Mouse (Mus musculus) urinary bladder, adult 2 months (tissue): ENCODE results near the gene Thbs3. TPM values are rescaled to one million over a fixed set of nuclear protein-coding genes. Genes with fewer than 3 reads are reported as not detected.
A peak's percentile ranks its signal among the peaks of the same experiment; 100 is the strongest.

Experiments used
- DNase-seq: peaks from one replicate; pipeline ENCODE4 v3.0.0; 2022; ENCODE audit warnings: low spot score
- polyA plus RNA-seq: library from polyadenylated mRNA; depleted of rRNA; stranded (reverse); fragments of >200 nt; gene quantifications from 2 replicates; pipeline ENCODE4 v1.2.3, GENCODE M21; 2012; rRNA removed

The Thbs3 gene
- polyA plus RNA-seq, 1 experiment, result 69.8 TPM

DNA sequence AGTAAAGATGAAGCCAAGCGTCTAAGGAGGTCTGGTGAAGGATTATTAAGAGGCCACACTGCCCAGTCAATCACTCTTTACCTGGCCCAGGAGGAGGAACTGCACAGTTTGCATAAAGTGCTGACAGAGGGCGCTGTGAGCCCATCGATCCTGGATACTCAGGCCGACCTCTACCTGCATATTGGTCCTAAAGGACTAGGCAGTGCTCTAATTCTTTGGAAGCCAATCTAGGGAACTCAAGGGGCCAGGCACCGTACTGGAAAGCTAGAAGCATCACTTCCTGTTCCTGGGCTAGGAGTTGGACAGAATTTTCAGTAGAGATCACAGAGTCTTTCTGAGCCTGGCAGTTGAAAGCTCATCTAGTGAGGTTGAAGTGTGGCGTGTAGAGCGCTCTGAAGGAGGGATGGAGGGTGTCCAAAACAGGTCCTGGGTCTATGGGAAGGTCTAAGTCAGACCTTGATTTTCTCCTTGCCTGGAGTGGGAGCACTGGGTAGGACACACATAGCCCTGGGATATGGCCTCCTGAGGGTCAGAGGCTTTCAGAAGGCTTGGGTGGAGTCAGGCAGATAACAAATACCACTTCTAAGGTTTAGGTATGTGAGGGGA lies 35.6 kb downstream of the Thbs3 start:
- no peak for DNase-seq

- DNase-seq, result no peak
Measured at GRCm38 (mm10) chr3:89251365-89251895, 36.5 kb downstream of the Thbs3 start.

DNA sequence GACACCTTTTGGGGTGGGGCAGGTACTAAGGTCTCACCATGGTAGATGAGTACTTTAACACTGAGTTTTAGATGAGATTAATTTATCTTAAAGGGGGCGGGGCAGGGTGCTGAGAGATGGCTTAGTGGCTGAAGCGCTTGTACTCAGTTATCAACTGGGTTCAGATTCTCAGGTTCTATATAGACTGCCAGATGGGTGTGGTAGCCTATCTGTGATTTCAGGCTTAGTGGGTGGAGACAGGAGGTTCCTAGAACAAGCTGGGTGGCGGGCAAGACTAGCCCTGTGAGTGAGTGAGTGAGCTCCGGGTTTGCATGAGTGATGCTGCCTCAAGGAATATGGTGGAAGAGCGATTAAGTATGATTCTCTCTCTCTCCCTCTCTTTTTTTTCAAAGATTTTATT lies 40.0 kb downstream of the Thbs3 start:
- DNase-seq, result no peak

DNA sequence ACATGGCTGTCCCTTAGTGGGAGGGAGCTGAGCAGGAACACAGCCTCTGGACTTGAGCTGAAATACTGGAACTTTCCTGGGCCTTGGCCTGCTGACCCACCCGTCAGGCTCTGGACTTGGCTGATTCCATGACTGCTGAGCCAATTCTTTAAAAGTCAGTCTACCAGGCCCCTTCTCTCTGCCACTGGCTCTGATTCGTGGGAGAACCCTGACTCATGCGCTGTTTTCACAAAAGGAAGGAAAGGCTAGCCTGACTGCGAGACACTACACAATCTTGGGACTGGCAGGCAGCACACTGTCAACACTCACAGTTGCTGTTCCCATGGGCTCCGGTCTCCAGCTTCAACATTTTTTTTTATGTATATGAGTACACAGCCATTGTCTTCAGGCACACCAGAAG lies 41.2 kb downstream of the Thbs3 start:
- no peak for DNase-seq

GRCm38 (mm10) chr3:89259076-89259475 lies 44.1 kb downstream of the Thbs3 start, which contains the start of gene Dpm3:
TSS of gene Dpm3 (plus strand) at chr3:89259358.
- no peak for DNase-seq

DNA sequence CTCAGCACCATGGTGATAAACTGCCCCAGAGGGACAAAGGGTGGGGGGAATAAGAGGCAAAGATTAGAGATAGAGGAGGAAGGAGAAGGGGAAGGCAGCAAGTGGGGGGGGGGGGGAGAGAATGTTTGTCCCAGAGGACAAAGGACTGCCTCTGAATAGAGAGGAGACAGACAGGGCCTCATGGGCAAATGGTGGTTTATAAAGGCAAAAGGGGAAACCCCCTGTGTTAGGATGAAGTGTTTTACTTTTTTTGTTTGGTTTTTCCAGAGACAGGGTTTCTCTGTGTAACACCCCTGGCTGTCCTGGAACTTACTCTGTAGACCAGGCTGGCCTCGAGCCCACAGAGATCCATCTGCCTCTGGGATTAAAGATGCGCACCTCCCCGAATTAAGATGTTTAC lies 45.2 kb downstream of the Thbs3 start:
- DNase-seq, result no peak

- DNase-seq, result no peak
Measured at GRCm38 (mm10) chr3:89262417-89262816, 47.4 kb downstream of the Thbs3 start.

GRCm38 (mm10) chr3:89266439-89266893 lies 51.5 kb downstream of the Thbs3 start:
- DNase-seq, result peak; percentile 62

DNA sequence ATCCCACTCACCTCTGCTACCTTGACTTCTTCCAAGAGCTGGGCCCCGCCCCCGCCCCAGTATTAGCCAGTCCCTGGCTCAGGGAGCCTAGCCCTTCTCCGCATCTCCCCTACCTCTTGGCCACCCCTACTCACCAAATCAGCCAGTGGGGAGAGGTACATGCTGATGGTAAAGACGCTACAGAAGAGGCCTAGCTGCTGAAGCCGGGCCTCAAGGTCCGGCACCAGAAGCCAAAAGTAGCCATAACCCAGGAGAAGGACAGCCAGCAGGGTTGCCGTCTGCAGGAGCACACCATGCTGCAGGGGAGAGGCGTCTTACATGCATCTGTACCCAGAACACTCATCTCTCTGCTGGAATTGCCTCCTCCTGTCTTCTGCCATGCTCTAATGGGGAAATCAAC lies 53.9 kb downstream of the Thbs3 start:
- no peak for DNase-seq

DNA sequence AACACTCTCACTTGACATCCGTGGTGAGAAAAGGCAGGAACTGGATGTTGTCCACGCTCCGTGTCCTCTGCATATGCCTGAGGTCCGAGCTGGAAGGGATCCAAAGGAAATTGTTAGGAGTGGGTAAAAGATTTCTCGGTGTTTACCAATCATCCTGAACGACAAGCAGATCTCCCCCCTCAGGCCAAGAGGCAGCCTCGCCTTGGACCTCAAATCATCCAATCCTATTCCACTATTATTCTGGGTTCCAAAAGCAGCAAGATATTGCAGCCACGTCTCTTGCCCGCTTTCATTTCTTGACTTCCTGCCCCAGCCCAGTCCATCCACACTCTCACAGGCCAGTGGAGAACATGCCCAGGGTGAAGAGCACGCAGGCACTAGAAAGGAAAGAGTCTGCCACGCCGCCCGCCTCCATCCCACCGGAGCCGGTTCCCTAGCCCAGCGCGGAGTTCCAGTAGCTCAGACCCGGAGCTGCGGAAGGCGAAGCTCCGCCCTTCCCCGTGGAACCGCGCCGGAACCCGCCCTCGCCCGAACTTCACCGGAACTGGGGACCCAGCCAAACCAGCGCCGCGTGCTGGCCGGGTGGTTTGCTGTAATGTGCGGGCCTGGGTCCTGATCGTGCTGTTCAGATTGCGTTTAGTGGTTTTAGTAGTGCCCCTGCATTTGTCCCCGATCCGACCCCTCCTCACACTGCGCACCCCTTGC lies 55.2 kb downstream of the Thbs3 start, which contains the start of gene Slc50a1:
Slc50a1 (minus strand) TSS at position 520 of the 705 bp plus-strand sequence.
- peak; percentile 72 for DNase-seq

- peak; percentile 42 for DNase-seq
Measured at GRCm38 (mm10) chr3:89270891-89271290, 55.9 kb downstream of the Thbs3 start.

DNA sequence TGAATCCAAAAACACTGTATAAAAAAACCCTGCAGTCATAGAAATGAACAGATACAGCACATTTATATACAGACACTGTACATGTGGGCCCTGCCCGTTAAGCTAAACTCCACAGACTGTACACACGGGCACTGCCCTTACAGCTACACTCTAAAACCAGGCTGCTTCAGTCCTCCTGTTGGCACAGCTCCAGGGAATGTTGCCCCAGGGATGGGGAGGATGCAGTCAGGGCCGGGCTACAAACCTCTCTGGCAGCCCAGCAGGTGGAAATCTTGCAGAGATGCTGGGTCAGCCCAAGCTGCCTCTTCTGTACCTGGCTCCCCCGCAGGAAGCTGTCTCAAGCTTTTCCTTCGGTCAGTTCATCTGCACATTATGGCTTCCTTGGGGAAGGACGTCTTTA lies 56.8 kb downstream of the Thbs3 start:
- DNase-seq, result no peak

DNA sequence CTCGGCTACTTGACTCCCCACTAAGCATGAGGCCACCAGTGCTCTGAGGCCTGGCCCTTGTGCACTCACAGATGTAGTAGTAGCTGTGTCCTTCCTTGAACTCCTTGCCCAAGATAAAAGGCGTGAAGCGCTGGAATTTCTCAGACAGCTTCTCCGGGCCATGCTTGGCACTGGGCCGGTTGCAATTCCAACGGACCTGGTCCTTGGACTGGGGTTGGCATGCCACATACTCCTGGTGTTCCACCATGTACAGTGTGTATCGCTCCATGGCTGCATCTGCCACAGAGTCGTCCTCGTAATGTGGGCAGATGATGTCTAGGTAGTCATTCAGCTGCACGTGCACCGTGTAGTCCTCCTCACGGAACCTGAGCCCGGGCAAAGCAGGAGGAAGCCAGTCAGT lies 61.1 kb downstream of the Thbs3 start:
- DNase-seq, result no peak

Other genes with a start within 250 kb of the Thbs3 start
- gene Rusc1, start 121.9 kb upstream of the Thbs3 start, polyA plus RNA-seq, result 45.9 and 51.5 TPM in 2 replicates
- gene Gm43738, start 114.1 kb upstream of the Thbs3 start, polyA plus RNA-seq, result not detected in 2 replicates
- 83.1 and 101 TPM in 2 replicates for gene Fdps, start 113.2 kb upstream of the Thbs3 start, polyA plus RNA-seq
- not detected in 2 replicates for gene Pklr, start 79.0 kb upstream of the Thbs3 start, polyA plus RNA-seq
- gene Hcn3, start 55.0 kb upstream of the Thbs3 start, polyA plus RNA-seq, result 0.44 and 0.49 TPM in 2 replicates
- gene Clk2, start 50.4 kb upstream of the Thbs3 start, polyA plus RNA-seq, result 73.9 and 89.8 TPM in 2 replicates
- gene Scamp3, start 37.7 kb upstream of the Thbs3 start, polyA plus RNA-seq, result 69.8 and 72.3 TPM in 2 replicates
- gene Fam189b, start 32.0 kb upstream of the Thbs3 start, polyA plus RNA-seq, result 32.9 and 42.3 TPM in 2 replicates
- gene Gba, start 12.3 kb upstream of the Thbs3 start, polyA plus RNA-seq, result 58.7 and 60.8 TPM in 2 replicates
- 112 and 131 TPM in 2 replicates for gene Mtx1, start 11.9 kb downstream of the Thbs3 start, polyA plus RNA-seq
- 0.94 and 1.2 TPM in 2 replicates for gene Muc1, start 13.9 kb downstream of the Thbs3 start, polyA plus RNA-seq
- gene Krtcap2, start 30.8 kb downstream of the Thbs3 start, polyA plus RNA-seq, result 67.7 and 77.1 TPM in 2 replicates
- gene Trim46, start 31.1 kb downstream of the Thbs3 start, polyA plus RNA-seq, result 4.1 and 6.0 TPM in 2 replicates
- gene Dpm3, start 44.2 kb downstream of the Thbs3 start, polyA plus RNA-seq, result 200 and 251 TPM in 2 replicates
- 128 and 156 TPM in 2 replicates for gene Slc50a1, start 55.4 kb downstream of the Thbs3 start, polyA plus RNA-seq
- 41.8 and 43.5 TPM in 2 replicates for gene Efna1, start 66.0 kb downstream of the Thbs3 start, polyA plus RNA-seq
- gene Efna3, start 107.8 kb downstream of the Thbs3 start, polyA plus RNA-seq, result 0.36 and 0.55 TPM in 2 replicates
- 3.4 and 3.7 TPM in 2 replicates for gene Efna4, start 122.8 kb downstream of the Thbs3 start, polyA plus RNA-seq
- gene Adam15, start 134.8 kb downstream of the Thbs3 start, polyA plus RNA-seq, result 96.1 and 101 TPM in 2 replicates
- gene Dcst2, start 146.8 kb downstream of the Thbs3 start, polyA plus RNA-seq, result 0.24 and 0.41 TPM in 2 replicates
- 0.07 and 0.33 TPM in 2 replicates for gene Dcst1, start 150.1 kb downstream of the Thbs3 start, polyA plus RNA-seq
- 36.4 and 39.5 TPM in 2 replicates for gene Zbtb7b, start 179.6 kb downstream of the Thbs3 start, polyA plus RNA-seq
- 1.2 and 1.5 TPM in 2 replicates for gene Lenep, start 187.6 kb downstream of the Thbs3 start, polyA plus RNA-seq
- gene Flad1, start 196.7 kb downstream of the Thbs3 start, polyA plus RNA-seq, result 30.8 and 34.6 TPM in 2 replicates
- gene Cks1b, start 203.2 kb downstream of the Thbs3 start, polyA plus RNA-seq, result 21.7 and 29.6 TPM in 2 replicates
- 85.7 and 87.7 TPM in 2 replicates for gene Shc1, start 203.3 kb downstream of the Thbs3 start, polyA plus RNA-seq
- 34.0 and 38.0 TPM in 2 replicates for gene Pygo2, start 215.0 kb downstream of the Thbs3 start, polyA plus RNA-seq
- 167 and 208 TPM in 2 replicates for gene Pbxip1, start 221.5 kb downstream of the Thbs3 start, polyA plus RNA-seq
- 21.5 and 23.3 TPM in 2 replicates for gene Pmvk, start 239.4 kb downstream of the Thbs3 start, polyA plus RNA-seq